Mouse (Mus musculus) limb, embryonic 14.5 days (tissue): Measurements from ENCODE around the gene Olfr447. TPM values are rescaled to one million over a fixed set of nuclear protein-coding genes. Genes with fewer than 3 reads are reported as not detected.

Experiments used
- ATAC-seq: fragments of 200-750 bp; cut with Nextera tagmentation; 2 replicates; pipeline ENCODE4 v1.8.0; 2017; ENCODE audit warnings: low read depth, moderate number of reproducible peaks, moderate TSS enrichment; ENCODE audit not compliant: low FRiP score
- DNase-seq: peaks from one replicate; pipeline ENCODE4 v3.0.0-alpha.2; 2015; ENCODE audit warnings: low spot score
- H3K27ac ChIP-seq: fragments of 300-500 bp; sonication (generic); replicated peaks from 2 replicates; pipeline ENCODE4 v1.5.1; 2014; ENCODE audit warnings: low read depth, mild to moderate bottlenecking, low read length, moderate library complexity, mixed read lengths
- H3K27me3 ChIP-seq: fragments of 300-500 bp; sonication (generic); 2 replicates; pipeline ENCODE4 v1.6.1; 2014; ENCODE audit warnings: low read length, mixed read lengths; ENCODE audit not compliant: control insufficient read depth, insufficient read depth
- H3K36me3 ChIP-seq: fragments of 300-500 bp; sonication (generic); 2 replicates; pipeline ENCODE4 v1.6.1; 2014; ENCODE audit warnings: mild to moderate bottlenecking, low read length, moderate library complexity, mixed read lengths; ENCODE audit not compliant: control insufficient read depth, insufficient read depth
- H3K4me1 ChIP-seq: fragments of 300-500 bp; sonication (generic); 2 replicates; pipeline ENCODE4 v1.6.1; 2014; ENCODE audit warnings: antibody characterized with exemption, low read length, mixed read lengths; ENCODE audit not compliant: control insufficient read depth, insufficient read depth
- H3K4me2 ChIP-seq: fragments of 300-500 bp; sonication (generic); replicated peaks from 2 replicates; pipeline ENCODE4 v1.6.1; 2014; ENCODE audit warnings: low read depth, mild to moderate bottlenecking, low read length, moderate library complexity; ENCODE audit not compliant: severe bottlenecking
- H3K4me3 ChIP-seq: fragments of 300-500 bp; sonication (generic); replicated peaks from 2 replicates; pipeline ENCODE4 v1.5.1; 2014; ENCODE audit warnings: low read length
- H3K9ac ChIP-seq: fragments of 300-500 bp; sonication (generic); 2 replicates; pipeline ENCODE4 v1.6.1; 2014; ENCODE audit warnings: mild to moderate bottlenecking, low read depth, low read length, moderate library complexity; ENCODE audit not compliant: severe bottlenecking
- H3K9me3 ChIP-seq: fragments of 300-500 bp; sonication (generic); 2 replicates; pipeline ENCODE4 v1.6.1; 2016; ENCODE audit warnings: low read length; ENCODE audit not compliant: control insufficient read depth
- POLR2A ChIP-seq: fragments of 200-500 bp; IDR thresholded peaks from 2 replicates; pipeline ENCODE4 v1.8.0; 2012; ENCODE audit warnings: inconsistent platforms, mild to moderate bottlenecking, moderate library complexity, borderline replicate concordance; ENCODE audit not compliant: insufficient read depth, insufficient read length; ENCODE audit errors: extremely low read depth
- WGBS: fragments of 180-500 bp; shearing (Covaris S2); extraction: QIAGEN DNeasy Blood & Tissue Kit; methylation state at CpG from one replicate; pipeline ENCODE4 v1.1.7; 2014; 5-methylcytosine and 5-hydroxymethylcytosine counted together
- polyA plus RNA-seq, 2 experiments: library from polyadenylated mRNA; depleted of rRNA in 1 of 2; stranded (reverse) in 1 of 2; unstranded in 1 of 2; fragments of >200 nt; fragmentation: Nextera tagmentation in 1 of 2; extraction: Ambion mirVana in 1 of 2; gene quantifications; 2 replicates each; pipeline versions ENCODE4 v1.2.1 to v1.2.3; 2012 to 2014

The Olfr447 gene
- polyA plus RNA-seq, 2 experiments = not detected

DNA sequence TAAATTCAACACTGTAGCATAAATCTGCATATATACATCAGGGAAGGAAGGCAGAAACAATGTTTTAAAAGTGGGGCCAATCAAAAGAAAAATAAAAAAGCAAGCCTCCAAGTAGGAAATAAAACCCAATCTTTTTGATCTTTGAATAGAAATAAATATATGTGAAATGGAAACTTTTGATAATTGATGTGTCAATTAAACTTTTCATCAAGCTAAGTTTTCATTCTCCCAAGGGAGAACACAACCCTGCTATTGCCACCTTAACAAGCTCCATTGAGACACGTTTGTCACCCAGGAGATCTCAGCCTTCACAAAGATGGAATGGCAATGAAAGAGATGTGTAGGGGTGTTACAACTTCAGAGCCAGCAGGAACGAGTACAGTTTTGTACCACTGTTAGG is 12.4 kb downstream of the Olfr447 start, which contains the start of gene Olfr446:
Olfr446 (plus strand) TSS at position 301 of the 400 bp plus-strand sequence.
- H3K4me2 ChIP-seq = no peak within 1 kb of the TSS
- no peaks in the 10 kb centered on the region for H3K4me1 ChIP-seq
- 62% methylated on average over 2 of the region's 2 CpGs for WGBS
- no peak within 1 kb of the TSS for H3K27ac ChIP-seq
- H3K9ac ChIP-seq = no peak within 1 kb of the TSS
- no peaks in the 10 kb centered on the region for H3K36me3 ChIP-seq
- DNase-seq (no peak), ATAC-seq (no peak)
- no peak within 1 kb of the TSS for H3K4me3 ChIP-seq
- H3K27me3 ChIP-seq = no peaks in the 10 kb centered on the region
- H3K9me3 ChIP-seq = no peaks in the 10 kb centered on the region
- no peak for TF ChIP-seq POLR2A

DNA sequence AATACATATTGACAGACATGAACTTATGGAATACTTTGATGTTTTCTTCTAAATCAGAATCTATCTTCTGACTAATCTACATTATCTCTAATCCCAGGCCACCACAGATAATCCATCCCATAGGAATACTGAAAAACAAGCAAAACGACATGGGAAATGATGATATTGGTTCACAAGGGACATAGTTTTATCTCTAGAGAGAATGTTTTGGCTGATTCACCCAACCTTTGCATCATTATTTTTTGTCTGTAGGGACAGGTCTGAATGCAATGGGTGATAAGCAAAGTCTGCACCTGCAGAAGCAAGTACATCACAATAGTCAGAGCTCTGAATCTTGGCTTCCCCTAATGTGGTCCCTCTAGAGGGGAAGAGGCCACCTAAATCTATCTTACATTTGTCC is 40.1 kb downstream of the Olfr447 start, which contains the start of gene Olfr444:
Olfr444 (plus strand) TSS at position 301 of the 400 bp plus-strand sequence.
- Histone ChIP-seq H3K4me3 (no peak within 1 kb of the TSS), H3K36me3 (no peaks in the 10 kb centered on the region), H3K9me3 (no peaks in the 10 kb centered on the region), H3K4me1 (no peaks in the 10 kb centered on the region), H3K27ac (no peak within 1 kb of the TSS), H3K9ac (no peak within 1 kb of the TSS), H3K4me2 (no peak within 1 kb of the TSS), H3K27me3 (no peaks in the 10 kb centered on the region)
- TF ChIP-seq POLR2A = no peak
- WGBS = 74% methylated on average over 1 of the region's 1 CpGs
- DNase-seq (no peak), ATAC-seq (no peak)

Other genes with a start within 250 kb of the Olfr447 start
- gene Tcaf1, start 198.8 kb upstream of the Olfr447 start, polyA plus RNA-seq (2012; rRNA removed) = 58.7 and 64.1 TPM in 2 replicates
- gene Tcaf1, start 198.8 kb upstream of the Olfr447 start, polyA plus RNA-seq (2014; fragmentation: Nextera tagmentation; extraction: Ambion mirVana) = 63.5 and 70.6 TPM in 2 replicates
- gene Olfr453, start 169.5 kb upstream of the Olfr447 start, polyA plus RNA-seq (2012; rRNA removed) = not detected in 2 replicates
- not detected in 2 replicates for gene Olfr453, start 169.5 kb upstream of the Olfr447 start, polyA plus RNA-seq (2014; fragmentation: Nextera tagmentation; extraction: Ambion mirVana)
- not detected in 2 replicates for gene Olfr38, start 152.5 kb upstream of the Olfr447 start, polyA plus RNA-seq (2012; rRNA removed)
- not detected in 2 replicates for gene Olfr38, start 152.5 kb upstream of the Olfr447 start, polyA plus RNA-seq (2014; fragmentation: Nextera tagmentation; extraction: Ambion mirVana)
- not detected in 2 replicates for gene Olfr452, start 123.8 kb upstream of the Olfr447 start, polyA plus RNA-seq (2012; rRNA removed)
- gene Olfr452, start 123.8 kb upstream of the Olfr447 start, polyA plus RNA-seq (2014; fragmentation: Nextera tagmentation; extraction: Ambion mirVana) = not detected in 2 replicates
- gene Olfr450, start 96.9 kb upstream of the Olfr447 start, polyA plus RNA-seq (2012; rRNA removed) = not detected in 2 replicates
- not detected in 2 replicates for gene Olfr450, start 96.9 kb upstream of the Olfr447 start, polyA plus RNA-seq (2014; fragmentation: Nextera tagmentation; extraction: Ambion mirVana)
- not detected in 2 replicates for gene Olfr449, start 74.5 kb upstream of the Olfr447 start, polyA plus RNA-seq (2012; rRNA removed)
- gene Olfr449, start 74.5 kb upstream of the Olfr447 start, polyA plus RNA-seq (2014; fragmentation: Nextera tagmentation; extraction: Ambion mirVana) = not detected in 2 replicates
- gene Olfr448, start 18.4 kb upstream of the Olfr447 start, polyA plus RNA-seq (2012; rRNA removed) = not detected in 2 replicates
- gene Olfr448, start 18.4 kb upstream of the Olfr447 start, polyA plus RNA-seq (2014; fragmentation: Nextera tagmentation; extraction: Ambion mirVana) = not detected in 2 replicates
- gene Olfr446, start 12.5 kb downstream of the Olfr447 start, polyA plus RNA-seq (2012; rRNA removed) = not detected in 2 replicates
- gene Olfr446, start 12.5 kb downstream of the Olfr447 start, polyA plus RNA-seq (2014; fragmentation: Nextera tagmentation; extraction: Ambion mirVana) = not detected in 2 replicates
- not detected in 2 replicates for gene Olfr444, start 40.2 kb downstream of the Olfr447 start, polyA plus RNA-seq (2012; rRNA removed)
- gene Olfr444, start 40.2 kb downstream of the Olfr447 start, polyA plus RNA-seq (2014; fragmentation: Nextera tagmentation; extraction: Ambion mirVana) = not detected in 2 replicates
- not detected in 2 replicates for gene Olfr441, start 197.5 kb downstream of the Olfr447 start, polyA plus RNA-seq (2012; rRNA removed)
- gene Olfr441, start 197.5 kb downstream of the Olfr447 start, polyA plus RNA-seq (2014; fragmentation: Nextera tagmentation; extraction: Ambion mirVana) = not detected in 2 replicates
- gene Olfr237-ps1, start 237.7 kb downstream of the Olfr447 start, polyA plus RNA-seq (2012; rRNA removed) = not detected in 2 replicates
- not detected in 2 replicates for gene Olfr237-ps1, start 237.7 kb downstream of the Olfr447 start, polyA plus RNA-seq (2014; fragmentation: Nextera tagmentation; extraction: Ambion mirVana)